Mouse (Mus musculus) embryonic facial prominence, embryonic 15.5 days (tissue): ENCODE data around the gene Sh3bp5. TPM values are rescaled to one million over a fixed set of nuclear protein-coding genes. Genes with fewer than 3 reads are reported as not detected.
"Not testable (repeated sequence)": the region's sequence is repeated elsewhere in the genome, so short reads cannot be mapped to it uniquely, and the experiment has no call there.

Source experiments
- ATAC-seq: fragments of 200-750 bp; cut with Nextera tagmentation; 2 replicates; pipeline ENCODE4 v1.8.0; 2017; ENCODE audit warnings: low read depth, moderate TSS enrichment; ENCODE audit not compliant: insufficient number of reproducible peaks, low FRiP score, low TSS enrichment
- H3K27ac ChIP-seq: fragments of 300-500 bp; sonication (generic); replicated peaks from 2 replicates; pipeline ENCODE4 v1.5.1; 2015; ENCODE audit warnings: mild to moderate bottlenecking, inconsistent platforms
- H3K27me3 ChIP-seq: fragments of 300-500 bp; sonication (generic); 2 replicates; pipeline ENCODE4 v1.6.1; 2015; ENCODE audit warnings: inconsistent platforms
- H3K36me3 ChIP-seq: fragments of 300-500 bp; sonication (generic); 2 replicates; pipeline ENCODE4 v1.6.1; 2015; ENCODE audit warnings: mild to moderate bottlenecking, inconsistent platforms
- H3K4me1 ChIP-seq: fragments of 300-500 bp; sonication (generic); 2 replicates; pipeline ENCODE4 v1.6.1; 2015; ENCODE audit warnings: inconsistent platforms
- H3K4me2 ChIP-seq: fragments of 300-500 bp; sonication (generic); replicated peaks from 2 replicates; pipeline ENCODE4 v1.6.1; 2015; ENCODE audit warnings: mild to moderate bottlenecking, inconsistent platforms
- H3K4me3 ChIP-seq: fragments of 300-500 bp; sonication (generic); replicated peaks from 2 replicates; pipeline ENCODE4 v1.5.1; 2015; ENCODE audit warnings: mild to moderate bottlenecking, inconsistent platforms
- H3K9ac ChIP-seq: fragments of 300-500 bp; sonication (generic); 2 replicates; pipeline ENCODE4 v1.6.1; 2015; ENCODE audit warnings: inconsistent platforms
- H3K9me3 ChIP-seq: fragments of 300-500 bp; sonication (generic); replicated peaks from 2 replicates; pipeline ENCODE4 v1.6.1; 2016; ENCODE audit warnings: inconsistent platforms
- WGBS: fragments of 180-500 bp; shearing (Covaris S2); methylation state at CpG from one replicate; pipeline ENCODE4 v1.1.7; 2015; 5-methylcytosine and 5-hydroxymethylcytosine counted together
- polyA plus RNA-seq: library from polyadenylated mRNA; unstranded; fragments of >200 nt; fragmentation: Nextera tagmentation; extraction: Ambion mirVana; gene quantifications from 2 replicates; pipeline ENCODE4 v1.2.1, GENCODE M21; 2015

Sh3bp5 gene
- 29.1 and 30.4 TPM in 2 replicates for polyA plus RNA-seq

- H3K9ac ChIP-seq, result peak within 1 kb of the TSS; percentile 73
- no peaks in the 10 kb centered on the region for H3K36me3 ChIP-seq
- H3K4me2 ChIP-seq, result peak within 1 kb of the TSS; percentile 84
- 7% methylated on average over 49 of the region's 49 CpGs for WGBS
- peak within 1 kb of the TSS; percentile 82 for H3K4me3 ChIP-seq
- ATAC-seq, result peak; percentile 90
- H3K4me1 ChIP-seq, result peaks cover 32% of the 10 kb centered on the region
- no peaks in the 10 kb centered on the region for H3K27me3 ChIP-seq
- peak within 1 kb of the TSS; percentile 71 for H3K27ac ChIP-seq
- H3K9me3 ChIP-seq, result no peaks in the 10 kb centered on the region
These were observed at the start of gene Sh3bp5 for GRCm38 (mm10) chr14:31435930-31436693. Gene Sh3bp5 (minus strand): TSS chr14:31436078.

GRCm38 (mm10) chr14:31482417-31482816 lies 46.5 kb upstream of the Sh3bp5 start:
- Histone ChIP-seq H3K9ac (no peak overlapping the region), H3K36me3 (peaks cover 83% of the 10 kb centered on the region)
- 91% methylated on average over 5 of the region's 5 CpGs for WGBS

DNA sequence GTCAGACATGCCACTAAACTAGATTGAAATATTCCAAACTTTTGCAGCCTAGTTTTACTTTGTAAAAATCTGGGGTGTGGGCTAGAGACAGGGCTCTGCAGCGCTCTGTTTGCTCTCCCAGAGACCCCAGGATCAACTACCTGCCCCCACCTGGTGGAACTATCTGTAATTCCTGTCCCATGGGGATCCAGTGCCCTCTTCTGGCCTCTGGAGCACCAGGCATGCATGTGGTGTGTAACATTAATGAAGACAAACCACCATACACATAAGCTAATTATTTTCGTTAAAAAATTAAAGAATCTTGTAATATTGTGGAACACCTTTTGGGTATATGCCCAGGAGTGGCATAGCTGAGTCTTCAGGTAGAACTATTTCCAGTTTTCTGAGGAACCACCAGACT lies 37.4 kb upstream of the Sh3bp5 start:
- H3K27me3 ChIP-seq, result no peaks in the 10 kb centered on the region
- H3K4me2 ChIP-seq, result no peak overlapping the region
- no peaks in the 10 kb centered on the region for H3K36me3 ChIP-seq
- H3K4me1 ChIP-seq, result no peaks in the 10 kb centered on the region
- H3K9me3 ChIP-seq, result no peaks in the 10 kb centered on the region
- H3K27ac ChIP-seq, result no peak overlapping the region
- 76% methylated on average over 2 of the region's 2 CpGs for WGBS
- H3K9ac ChIP-seq, result no peak overlapping the region
- H3K4me3 ChIP-seq, result no peak overlapping the region
- no peak for ATAC-seq

More at GRCm38 (mm10) chr14:31482417-31482816, 46.5 kb upstream of the Sh3bp5 start:
- no peak for ATAC-seq
- no peak overlapping the region for H3K4me3 ChIP-seq
- H3K27ac ChIP-seq, result no peak overlapping the region
- no peaks in the 10 kb centered on the region for H3K27me3 ChIP-seq
- no peaks in the 10 kb centered on the region for H3K4me1 ChIP-seq
- no peak overlapping the region for H3K4me2 ChIP-seq
- H3K9me3 ChIP-seq, result no peaks in the 10 kb centered on the region

DNA sequence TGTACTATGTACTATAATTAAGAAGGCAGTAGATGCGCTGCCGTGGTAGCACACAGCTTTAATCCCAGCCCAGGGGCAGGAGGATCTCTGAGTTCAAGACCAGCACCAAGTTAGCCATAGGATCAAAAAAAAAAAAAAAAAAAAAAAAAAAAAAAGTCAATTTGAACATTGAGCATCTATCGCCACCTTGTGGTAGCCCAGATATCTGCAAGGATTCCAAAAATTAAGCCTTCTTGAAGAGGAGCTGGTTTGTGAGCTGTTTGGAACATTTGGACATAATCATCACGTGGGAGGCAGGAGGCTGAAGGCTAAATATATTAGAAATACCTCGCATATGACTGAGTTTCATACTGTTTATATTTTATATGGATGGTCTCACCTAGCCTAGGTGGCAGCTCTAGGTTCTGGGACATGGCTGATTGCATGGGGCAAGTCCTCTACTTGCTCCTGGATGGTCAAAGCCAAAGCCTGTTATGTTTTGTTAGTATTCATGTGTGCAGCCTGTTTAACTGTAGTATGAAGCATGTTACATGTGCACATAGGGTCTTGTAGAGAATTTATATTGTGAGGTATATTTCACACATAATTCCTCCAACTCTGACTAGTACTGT lies 36.7 kb upstream of the Sh3bp5 start:
- WGBS, result 2% methylated on average over 5 of the region's 5 CpGs
- ATAC-seq, result no peak
- no peak overlapping the region for H3K9ac ChIP-seq
- H3K36me3 ChIP-seq, result no peaks in the 10 kb centered on the region
- H3K27me3 ChIP-seq, result no peaks in the 10 kb centered on the region
- no peaks in the 10 kb centered on the region for H3K9me3 ChIP-seq
- no peaks in the 10 kb centered on the region for H3K4me1 ChIP-seq
- no peak overlapping the region for H3K4me2 ChIP-seq
- H3K4me3 ChIP-seq, result no peak overlapping the region
- no peak overlapping the region for H3K27ac ChIP-seq

- H3K4me3 ChIP-seq, result no peak overlapping the region
- no peaks in the 10 kb centered on the region for H3K4me1 ChIP-seq
- no peaks in the 10 kb centered on the region for H3K9me3 ChIP-seq
- ATAC-seq, result no peak
- no peaks in the 10 kb centered on the region for H3K36me3 ChIP-seq
- H3K27me3 ChIP-seq, result no peaks in the 10 kb centered on the region
- WGBS, result 48% methylated on average over 4 of the region's 4 CpGs
- no peak overlapping the region for H3K27ac ChIP-seq
- H3K4me2 ChIP-seq, result no peak overlapping the region
- no peak overlapping the region for H3K9ac ChIP-seq
These were observed 33.8 kb upstream of the Sh3bp5 start for GRCm38 (mm10) chr14:31469711-31470110.

DNA sequence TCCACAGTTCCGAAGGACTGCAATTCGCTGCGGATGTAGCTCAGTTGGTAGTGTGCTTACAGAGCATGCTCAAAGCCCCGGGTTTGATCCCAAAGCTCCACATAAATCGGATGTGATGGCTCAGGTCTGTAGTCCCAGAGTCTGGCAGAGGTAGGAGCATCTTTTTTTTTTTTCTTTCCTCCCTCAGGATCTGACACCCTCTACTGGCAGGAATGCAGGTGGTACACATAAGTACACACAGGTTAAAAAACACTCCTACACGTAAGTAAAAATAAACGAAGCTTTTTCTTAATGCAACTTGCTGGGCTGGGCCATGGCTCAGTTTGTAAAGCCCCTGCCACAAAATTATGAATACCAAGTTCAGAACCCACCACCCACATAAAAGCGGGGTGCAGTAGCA lies 28.3 kb upstream of the Sh3bp5 start:
- Histone ChIP-seq H3K27ac (no peak overlapping the region), H3K9me3 (no peaks in the 10 kb centered on the region), H3K4me2 (no peak overlapping the region), H3K36me3 (no peaks in the 10 kb centered on the region), H3K27me3 (no peaks in the 10 kb centered on the region), H3K9ac (no peak overlapping the region), H3K4me3 (no peak overlapping the region), H3K4me1 (no peaks in the 10 kb centered on the region)
- ATAC-seq, result no peak
- 52% methylated on average over 8 of the region's 8 CpGs for WGBS

GRCm38 (mm10) chr14:31462886-31463285 lies 27.0 kb upstream of the Sh3bp5 start:
- Histone ChIP-seq H3K4me3 (no peak overlapping the region), H3K9ac (no peak overlapping the region), H3K27ac (no peak overlapping the region), H3K27me3 (no peaks in the 10 kb centered on the region), H3K36me3 (no peaks in the 10 kb centered on the region), H3K9me3 (no peaks in the 10 kb centered on the region), H3K4me2 (no peak overlapping the region), H3K4me1 (0 out of 2 replicates have a peak, but pooled peaks cover 2% of the 10 kb centered on the region)
- 56% methylated on average over 6 of the region's 6 CpGs for WGBS
- ATAC-seq, result no peak

GRCm38 (mm10) chr14:31462226-31462625 lies 26.3 kb upstream of the Sh3bp5 start:
- not testable (repeated sequence) for H3K27ac ChIP-seq, H3K4me2 ChIP-seq, H3K4me3 ChIP-seq, H3K4me1 ChIP-seq, ATAC-seq, H3K9me3 ChIP-seq, H3K9ac ChIP-seq, H3K27me3 ChIP-seq, H3K36me3 ChIP-seq
- WGBS, result 74% methylated on average over 5 of the region's 5 CpGs

GRCm38 (mm10) chr14:31458006-31458405 lies 22.1 kb upstream of the Sh3bp5 start:
- 0 out of 2 replicates have a peak, but pooled peaks cover 5% of the 10 kb centered on the region for H3K4me1 ChIP-seq
- H3K36me3 ChIP-seq, result no peaks in the 10 kb centered on the region
- 75% methylated on average over 12 of the region's 12 CpGs for WGBS
- no peak for ATAC-seq
- H3K9me3 ChIP-seq, result no peaks in the 10 kb centered on the region
- H3K27me3 ChIP-seq, result no peaks in the 10 kb centered on the region
- H3K9ac ChIP-seq, result no peak overlapping the region
- no peak overlapping the region for H3K4me2 ChIP-seq
- H3K4me3 ChIP-seq, result no peak overlapping the region
- no peak overlapping the region for H3K27ac ChIP-seq

GRCm38 (mm10) chr14:31456064-31456721 lies 20.3 kb upstream of the Sh3bp5 start:
- no peak for ATAC-seq
- H3K27ac ChIP-seq, result no peak overlapping the region
- H3K27me3 ChIP-seq, result no peaks in the 10 kb centered on the region
- H3K4me3 ChIP-seq, result no peak overlapping the region
- 0 out of 2 replicates have a peak, but pooled peaks cover 5% of the 10 kb centered on the region for H3K4me1 ChIP-seq
- WGBS, result 82% methylated on average over 6 of the region's 6 CpGs
- H3K9me3 ChIP-seq, result no peaks in the 10 kb centered on the region
- H3K4me2 ChIP-seq, result no peak overlapping the region
- no peaks in the 10 kb centered on the region for H3K36me3 ChIP-seq
- no peak overlapping the region for H3K9ac ChIP-seq

DNA sequence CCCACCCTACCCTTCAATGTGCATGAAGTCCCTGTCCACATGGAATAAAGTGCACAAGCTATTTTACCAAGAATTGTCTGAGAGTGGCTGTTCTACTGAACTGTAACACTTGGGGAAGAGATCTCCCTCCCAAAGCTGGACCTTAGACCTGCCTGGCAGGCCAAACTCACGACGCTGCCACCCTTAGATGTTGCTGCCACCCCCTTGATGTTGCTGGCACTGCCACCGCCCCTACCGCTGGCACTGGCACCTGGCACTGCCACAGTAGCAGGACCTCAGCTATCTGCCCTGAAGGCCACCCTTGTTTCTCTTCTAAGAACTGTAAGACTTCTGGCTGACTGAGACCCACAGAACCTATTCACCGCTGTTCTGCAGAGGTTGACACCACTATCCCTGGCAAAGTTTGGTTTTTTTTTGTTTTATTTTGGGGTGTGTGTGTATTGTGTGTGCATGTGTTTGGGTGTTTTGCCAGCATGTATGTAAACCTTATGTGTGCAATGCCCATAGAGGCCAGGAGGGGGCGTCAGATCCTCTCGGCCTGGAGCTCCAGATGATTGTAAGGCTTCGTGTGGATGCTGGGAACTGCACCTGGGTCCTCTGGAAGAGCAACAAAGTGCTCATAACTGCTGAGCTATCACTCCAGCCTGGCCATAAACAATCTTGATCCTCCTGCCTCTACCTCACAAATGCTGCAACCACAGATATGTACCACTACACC lies 19.1 kb upstream of the Sh3bp5 start:
- H3K4me2 ChIP-seq, result no peak overlapping the region
- H3K9ac ChIP-seq, result no peak overlapping the region
- no peaks in the 10 kb centered on the region for H3K27me3 ChIP-seq
- no peaks in the 10 kb centered on the region for H3K36me3 ChIP-seq
- H3K27ac ChIP-seq, result no peak overlapping the region
- H3K9me3 ChIP-seq, result no peaks in the 10 kb centered on the region
- H3K4me3 ChIP-seq, result no peak overlapping the region
- no peak for ATAC-seq
- 90% methylated on average over 8 of the region's 8 CpGs for WGBS
- 0 out of 2 replicates have a peak, but pooled peaks cover 5% of the 10 kb centered on the region for H3K4me1 ChIP-seq
